Mouse (Mus musculus): ENCODE measurements around the gene Jkamp. TPM values are rescaled to one million over a fixed set of nuclear protein-coding genes. Genes with fewer than 3 reads are reported as not detected.
A peak's percentile ranks its signal among the peaks of the same experiment; 100 is the strongest.

The Jkamp gene
- total and polyA plus RNA-seq, 2 experiments from 2014 or later, result 88.2 to 117 TPM

GRCm38 (mm10) chr12:72069626-72070326 is 15.6 kb upstream of the Jkamp start:
- no peaks in the 10 kb centered on the region for H3K36me3 ChIP-seq (ENCODE audit: insufficient read depth, low read length)
- peak overlapping the region; percentile 94 for H3K4me2 ChIP-seq (ENCODE audit: low read depth, low read length)
- peak overlapping the region; percentile 47 for H3K4me3 ChIP-seq (ENCODE audit: low read length)
- no peaks in the 10 kb centered on the region for H3K4me1 ChIP-seq (ENCODE audit: insufficient read depth, low read length)
- no peak for TF ChIP-seq CTCF (IDR thresholded peaks at IDR 0.05; ENCODE audit: low read depth)
- DNase-seq (ENCODE audit: low spot score) (peak; percentile 79), ATAC-seq (peak; percentile 87)
- WGBS, result 5% methylated on average over 40 of the region's 40 CpGs
- peak overlapping the region; percentile 86 for H3K27ac ChIP-seq
- H3K9me3 ChIP-seq (ENCODE audit: low read length), result no peaks in the 10 kb centered on the region
- H3K9ac ChIP-seq (replicated peaks; ENCODE audit: low read length), result peak overlapping the region; percentile 59
- H3K27me3 ChIP-seq (ENCODE audit: insufficient read depth, low read length), result no peaks in the 10 kb centered on the region

- ATAC-seq (peak; percentile 94), DNase-seq (ENCODE audit: low spot score) (peak; percentile 95)
- under 1% methylated on average over 94 of the region's 94 CpGs for WGBS
- H3K36me3 ChIP-seq (ENCODE audit: insufficient read depth, low read length), result no peaks in the 10 kb centered on the region
- no peaks in the 10 kb centered on the region for H3K9me3 ChIP-seq (ENCODE audit: low read length)
- H3K9ac ChIP-seq (replicated peaks; ENCODE audit: low read length), result peak within 1 kb of the TSS; percentile 59
- H3K4me1 ChIP-seq (ENCODE audit: insufficient read depth, low read length), result no peaks in the 10 kb centered on the region
- peak within 1 kb of the TSS; percentile 47 for H3K4me3 ChIP-seq (ENCODE audit: low read length)
- peak; percentile 67 for TF ChIP-seq CTCF (IDR thresholded peaks at IDR 0.05; ENCODE audit: low read depth)
- H3K27me3 ChIP-seq (ENCODE audit: insufficient read depth, low read length), result no peaks in the 10 kb centered on the region
- peak within 1 kb of the TSS; percentile 94 for H3K4me2 ChIP-seq (ENCODE audit: low read depth, low read length)
- H3K27ac ChIP-seq, result peak within 1 kb of the TSS; percentile 86
Observed at GRCm38 (mm10) chr12:72070327-72071269, 14.8 kb upstream of the Jkamp start, which contains the start of gene Gpr135. TSS of gene Gpr135 (minus strand) at chr12:72071125.

GRCm38 (mm10) chr12:72078248-72078647 is 7.1 kb upstream of the Jkamp start:
- WGBS, result 93% methylated on average over 3 of the region's 3 CpGs
- Histone ChIP-seq H3K4me1 (ENCODE audit: insufficient read depth, low read length) (no peaks in the 10 kb centered on the region), H3K9me3 (ENCODE audit: low read length) (no peaks in the 10 kb centered on the region), H3K4me3 (ENCODE audit: low read length) (no peak overlapping the region), H3K9ac (replicated peaks; ENCODE audit: low read length) (no peak overlapping the region), H3K27ac (no peak overlapping the region), H3K27me3 (ENCODE audit: insufficient read depth, low read length) (no peaks in the 10 kb centered on the region), H3K4me2 (ENCODE audit: low read depth, low read length) (no peak overlapping the region), H3K36me3 (ENCODE audit: insufficient read depth, low read length) (no peaks in the 10 kb centered on the region)
- DNase-seq (ENCODE audit: low spot score) (no peak), ATAC-seq (no peak)
- TF ChIP-seq CTCF (IDR thresholded peaks at IDR 0.05; ENCODE audit: low read depth), result no peak

- H3K27me3 ChIP-seq (ENCODE audit: insufficient read depth, low read length), result no peaks in the 10 kb centered on the region
- WGBS, result 78% methylated on average over 3 of the region's 3 CpGs
- no peaks in the 10 kb centered on the region for H3K4me1 ChIP-seq (ENCODE audit: insufficient read depth, low read length)
- DNase-seq (ENCODE audit: low spot score) (no peak), ATAC-seq (no peak)
- no peak overlapping the region for H3K9ac ChIP-seq (replicated peaks; ENCODE audit: low read length)
- H3K27ac ChIP-seq, result no peak overlapping the region
- H3K9me3 ChIP-seq (ENCODE audit: low read length), result no peaks in the 10 kb centered on the region
- peak overlapping the region; percentile 47; the same call in 1 of the 2 replicates for H3K4me2 ChIP-seq (ENCODE audit: low read depth, low read length)
- no peak for TF ChIP-seq CTCF (IDR thresholded peaks at IDR 0.05; ENCODE audit: low read depth)
- no peak overlapping the region for H3K4me3 ChIP-seq (ENCODE audit: low read length)
- H3K36me3 ChIP-seq (ENCODE audit: insufficient read depth, low read length), result no peaks in the 10 kb centered on the region
Observed at GRCm38 (mm10) chr12:72081961-72082360, 3.4 kb upstream of the Jkamp start.

- Histone ChIP-seq H3K4me1 (ENCODE audit: insufficient read depth, low read length) (0 out of 2 replicates have a peak, but pooled peaks cover 2% of the 10 kb centered on the region), H3K27ac (no peak overlapping the region), H3K36me3 (ENCODE audit: insufficient read depth, low read length) (no peaks in the 10 kb centered on the region), H3K4me3 (ENCODE audit: low read length) (peak overlapping the region; percentile 3; the same call in 1 of the 2 replicates), H3K27me3 (ENCODE audit: insufficient read depth, low read length) (no peaks in the 10 kb centered on the region), H3K9me3 (ENCODE audit: low read length) (no peaks in the 10 kb centered on the region), H3K4me2 (ENCODE audit: low read depth, low read length) (peak overlapping the region; percentile 47), H3K9ac (replicated peaks; ENCODE audit: low read length) (no peak overlapping the region)
- WGBS, result 30% methylated on average over 18 of the region's 18 CpGs
- TF ChIP-seq CTCF (IDR thresholded peaks at IDR 0.05; ENCODE audit: low read depth), result no peak
- DNase-seq (ENCODE audit: low spot score) (no peak), ATAC-seq (no peak)
Observed at GRCm38 (mm10) chr12:72082370-72082769, 3.0 kb upstream of the Jkamp start.

GRCm38 (mm10) chr12:72083265-72083664 is 2.1 kb upstream of the Jkamp start:
- DNase-seq (ENCODE audit: low spot score) (no peak), ATAC-seq (no peak)
- Histone ChIP-seq H3K9me3 (ENCODE audit: low read length) (no peaks in the 10 kb centered on the region), H3K27ac (no peak overlapping the region), H3K4me1 (ENCODE audit: insufficient read depth, low read length) (peaks cover 5% of the 10 kb centered on the region; the same call in 1 of the 2 replicates), H3K27me3 (ENCODE audit: insufficient read depth, low read length) (no peaks in the 10 kb centered on the region), H3K36me3 (ENCODE audit: insufficient read depth, low read length) (no peaks in the 10 kb centered on the region), H3K4me2 (ENCODE audit: low read depth, low read length) (no peak overlapping the region), H3K4me3 (ENCODE audit: low read length) (no peak overlapping the region), H3K9ac (replicated peaks; ENCODE audit: low read length) (no peak overlapping the region)
- no peak for TF ChIP-seq CTCF (IDR thresholded peaks at IDR 0.05; ENCODE audit: low read depth)
- WGBS, result 81% methylated on average over 9 of the region's 9 CpGs

All from hindbrain, postnatal 0 days (tissue).